Mouse (Mus musculus): Measurements from ENCODE around the gene Krba1. TPM values are rescaled to one million over a fixed set of nuclear protein-coding genes. Genes with fewer than 3 reads are reported as not detected.
A peak's percentile ranks its signal among the peaks of the same experiment; 100 is the strongest.

Gene Krba1
- total and polyA plus RNA-seq, 3 experiments: 16.1 to 21.0 (median 20.6) TPM

- TF ChIP-seq POLR2A (IDR thresholded peaks at IDR 0.05; ENCODE audit: insufficient read depth, low read depth, low read length) (no peak), EP300 (IDR thresholded peaks at IDR 0.05; ENCODE audit: insufficient read depth, low read depth, low read length) (no peak), CTCF (IDR thresholded peaks at IDR 0.05) (no peak)
- WGBS: 75% methylated on average over 10 of the region's 10 CpGs
- no peaks in the 10 kb centered on the region for H3K27me3 ChIP-seq (ENCODE audit: control insufficient read depth, insufficient read depth, low read length)
- peaks cover 2% of the 10 kb centered on the region; the same call in 1 of the 2 replicates for H3K4me1 ChIP-seq (ENCODE audit: control insufficient read depth, insufficient read depth, low read length)
- no peak overlapping the region for H3K27ac ChIP-seq
- no peaks in the 10 kb centered on the region for H3K79me2 ChIP-seq (replicated peaks; ENCODE audit: control insufficient read depth, insufficient read depth, low read length)
- peak in 1 of 2 experiments; percentile 13 for DNase-seq
- intact Hi-C loops (cut with DNase I): no loop called here
- no peak overlapping the region for H3K4me3 ChIP-seq
- no peaks in the 10 kb centered on the region; the same call in 1 of the 2 replicates for H3K36me3 ChIP-seq (ENCODE audit: control insufficient read depth, insufficient read depth, low read length)
- no peak overlapping the region for H3K9ac ChIP-seq (ENCODE audit: low read depth, low read length)
Observed at GRCm38 (mm10) chr6:48413081-48413480, 17.7 kb downstream of the Krba1 start.

- 86% methylated on average over 1 of the region's 1 CpGs for WGBS
- Histone ChIP-seq H3K27ac (no peak overlapping the region), H3K4me1 (ENCODE audit: control insufficient read depth, insufficient read depth, low read length) (peaks cover 2% of the 10 kb centered on the region; the same call in 1 of the 2 replicates), H3K27me3 (ENCODE audit: control insufficient read depth, insufficient read depth, low read length) (no peaks in the 10 kb centered on the region), H3K79me2 (replicated peaks; ENCODE audit: control insufficient read depth, insufficient read depth, low read length) (no peaks in the 10 kb centered on the region), H3K9ac (ENCODE audit: low read depth, low read length) (no peak overlapping the region), H3K36me3 (ENCODE audit: control insufficient read depth, insufficient read depth, low read length) (no peaks in the 10 kb centered on the region; the same call in 1 of the 2 replicates), H3K4me3 (no peak overlapping the region)
- peak in 1 of 2 experiments; percentile 4 for DNase-seq
- intact Hi-C loops (cut with DNase I): no loop called here
- TF ChIP-seq EP300 (IDR thresholded peaks at IDR 0.05; ENCODE audit: insufficient read depth, low read depth, low read length): no peak
- TF ChIP-seq POLR2A (IDR thresholded peaks at IDR 0.05; ENCODE audit: insufficient read depth, low read depth, low read length): no peak
- no peak for TF ChIP-seq CTCF (IDR thresholded peaks at IDR 0.05)
Observed at GRCm38 (mm10) chr6:48414886-48415285, 19.5 kb downstream of the Krba1 start.

DNA sequence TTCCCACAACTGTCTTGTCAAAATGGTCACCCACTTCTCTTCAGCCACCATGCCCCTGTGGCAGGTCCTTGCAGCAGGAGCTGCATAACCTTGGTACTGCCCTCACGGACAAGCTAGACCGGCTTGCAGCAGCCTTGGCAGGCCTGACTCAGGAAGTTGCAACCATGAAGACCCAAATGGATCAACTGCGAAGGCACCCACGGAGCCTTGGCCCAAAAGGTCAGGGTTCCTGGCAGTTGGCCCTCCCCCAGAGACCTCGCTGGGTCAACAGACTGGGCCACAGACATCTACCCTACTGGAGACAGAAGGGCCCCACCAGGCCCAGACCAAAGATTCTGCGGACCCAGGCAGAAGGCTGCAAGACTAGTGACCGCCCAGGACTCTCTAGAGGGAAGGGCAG lies 20.2 kb downstream of the Krba1 start:
- WGBS: 89% methylated on average over 7 of the region's 7 CpGs

DNA sequence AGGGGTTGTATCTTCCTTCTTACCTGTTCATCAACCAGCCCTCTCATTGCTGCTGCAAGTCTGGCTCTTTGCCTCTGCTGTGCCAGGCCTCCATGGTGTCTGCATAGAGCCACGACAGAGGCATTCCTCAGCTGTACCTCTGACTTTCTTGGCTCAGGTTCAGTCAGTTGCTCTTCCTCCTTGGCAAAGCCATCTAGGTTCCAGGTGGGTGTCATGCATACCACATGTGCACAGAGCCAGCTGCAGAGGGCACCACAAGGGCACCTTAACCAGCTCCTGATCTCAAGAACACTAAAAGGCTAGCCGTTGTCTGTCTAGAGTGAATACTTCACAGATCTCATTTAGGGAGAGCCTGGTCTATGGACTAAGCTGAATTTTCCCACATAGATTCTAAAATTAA lies 21.1 kb downstream of the Krba1 start:
- no peaks in the 10 kb centered on the region; the same call in 1 of the 2 replicates for H3K36me3 ChIP-seq (ENCODE audit: control insufficient read depth, insufficient read depth, low read length)
- intact Hi-C loops (cut with DNase I): no loop called here

More for the DNA sequence above, 20.2 kb downstream of the Krba1 start:
- H3K27me3 ChIP-seq (ENCODE audit: control insufficient read depth, insufficient read depth, low read length): no peaks in the 10 kb centered on the region
- H3K79me2 ChIP-seq (replicated peaks; ENCODE audit: control insufficient read depth, insufficient read depth, low read length): no peaks in the 10 kb centered on the region
- DNase-seq: peak in 1 of 2 experiments; percentile 12
- H3K4me1 ChIP-seq (ENCODE audit: control insufficient read depth, insufficient read depth, low read length): peaks cover 3% of the 10 kb centered on the region; the same call in 1 of the 2 replicates
- H3K4me3 ChIP-seq: no peak overlapping the region
- no peak for TF ChIP-seq CTCF (IDR thresholded peaks at IDR 0.05)
- TF ChIP-seq POLR2A (IDR thresholded peaks at IDR 0.05; ENCODE audit: insufficient read depth, low read depth, low read length): no peak
- no peak for TF ChIP-seq EP300 (IDR thresholded peaks at IDR 0.05; ENCODE audit: insufficient read depth, low read depth, low read length)
- H3K9ac ChIP-seq (ENCODE audit: low read depth, low read length): no peak overlapping the region
- intact Hi-C loops (cut with DNase I): no loop called here
- no peak overlapping the region for H3K27ac ChIP-seq
- H3K36me3 ChIP-seq (ENCODE audit: control insufficient read depth, insufficient read depth, low read length): no peaks in the 10 kb centered on the region; the same call in 1 of the 2 replicates

GRCm38 (mm10) chr6:48420647-48421046 lies 25.3 kb downstream of the Krba1 start:
- Histone ChIP-seq H3K27ac (no peak overlapping the region), H3K36me3 (ENCODE audit: control insufficient read depth, insufficient read depth, low read length) (no peaks in the 10 kb centered on the region), H3K4me3 (no peak overlapping the region), H3K27me3 (ENCODE audit: control insufficient read depth, insufficient read depth, low read length) (no peaks in the 10 kb centered on the region), H3K79me2 (replicated peaks; ENCODE audit: control insufficient read depth, insufficient read depth, low read length) (no peaks in the 10 kb centered on the region), H3K4me1 (ENCODE audit: control insufficient read depth, insufficient read depth, low read length) (peaks cover 4% of the 10 kb centered on the region; the same call in 1 of the 2 replicates), H3K9ac (ENCODE audit: low read depth, low read length) (no peak overlapping the region)
- WGBS: 6% methylated on average over 2 of the region's 2 CpGs
- TF ChIP-seq CTCF (IDR thresholded peaks at IDR 0.05) (no peak), POLR2A (IDR thresholded peaks at IDR 0.05; ENCODE audit: insufficient read depth, low read depth, low read length) (no peak), EP300 (IDR thresholded peaks at IDR 0.05; ENCODE audit: insufficient read depth, low read depth, low read length) (no peak)
- no peak for DNase-seq
- intact Hi-C loops (cut with DNase I): no loop called here

More for the DNA sequence above, 21.1 kb downstream of the Krba1 start:
- no peak overlapping the region for H3K27ac ChIP-seq
- no peaks in the 10 kb centered on the region for H3K79me2 ChIP-seq (replicated peaks; ENCODE audit: control insufficient read depth, insufficient read depth, low read length)
- no peak for DNase-seq
- H3K27me3 ChIP-seq (ENCODE audit: control insufficient read depth, insufficient read depth, low read length): no peaks in the 10 kb centered on the region
- WGBS: 57% methylated on average over 2 of the region's 2 CpGs
- H3K4me3 ChIP-seq: no peak overlapping the region
- peaks cover 7% of the 10 kb centered on the region; the same call in 1 of the 2 replicates for H3K4me1 ChIP-seq (ENCODE audit: control insufficient read depth, insufficient read depth, low read length)
- no peak overlapping the region for H3K9ac ChIP-seq (ENCODE audit: low read depth, low read length)
- TF ChIP-seq EP300 (IDR thresholded peaks at IDR 0.05; ENCODE audit: insufficient read depth, low read depth, low read length): no peak
- TF ChIP-seq CTCF (IDR thresholded peaks at IDR 0.05): no peak

- Histone ChIP-seq H3K27ac (no peak overlapping the region), H3K9ac (ENCODE audit: low read depth, low read length) (no peak overlapping the region), H3K36me3 (ENCODE audit: control insufficient read depth, insufficient read depth, low read length) (no peaks in the 10 kb centered on the region), H3K27me3 (ENCODE audit: control insufficient read depth, insufficient read depth, low read length) (no peaks in the 10 kb centered on the region), H3K79me2 (replicated peaks; ENCODE audit: control insufficient read depth, insufficient read depth, low read length) (no peaks in the 10 kb centered on the region), H3K4me1 (ENCODE audit: control insufficient read depth, insufficient read depth, low read length) (peaks cover 4% of the 10 kb centered on the region; the same call in 1 of the 2 replicates), H3K4me3 (no peak overlapping the region)
- TF ChIP-seq EP300 (IDR thresholded peaks at IDR 0.05; ENCODE audit: insufficient read depth, low read depth, low read length): no peak
- TF ChIP-seq POLR2A (IDR thresholded peaks at IDR 0.05; ENCODE audit: insufficient read depth, low read depth, low read length): no peak
- no peak for TF ChIP-seq CTCF (IDR thresholded peaks at IDR 0.05)
- no peak for DNase-seq
- 86% methylated on average over 3 of the region's 3 CpGs for WGBS
- intact Hi-C loops (cut with DNase I): no loop called here
Observed at GRCm38 (mm10) chr6:48423336-48423735, 27.9 kb downstream of the Krba1 start.
